Comparison of ENCODE assay signal across 32 mouse cellular contexts in the genomic region with DNA sequence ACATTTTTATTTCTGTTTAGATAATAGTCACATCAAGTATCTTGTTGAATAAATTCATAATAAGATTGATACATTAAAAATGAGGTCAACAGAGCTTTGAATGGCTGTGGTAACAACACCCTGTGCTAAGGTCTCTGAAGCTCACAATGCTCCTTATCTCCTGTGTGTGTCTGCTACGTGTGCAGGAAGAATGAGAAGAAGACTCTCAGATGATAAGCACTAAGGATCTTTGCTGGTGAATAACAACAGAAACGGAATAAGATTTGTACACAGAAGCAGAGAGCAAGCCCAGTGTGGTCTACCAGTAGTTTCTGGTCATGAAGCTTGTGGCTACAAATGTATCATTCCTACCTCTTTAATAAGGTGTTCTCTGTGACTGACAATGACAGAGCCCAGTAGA. TPM values are rescaled to one million over a fixed set of nuclear protein-coding genes. Genes with fewer than 3 reads are reported as not detected.
DNase-seq lines count a peak whose midpoint lies in the region; ATAC-seq and TF ChIP-seq lines count a peak whose summit lies in the region.
"Had no signal": no experiment of that assay in that cellular context is flagged by ENCODE, and none has a peak within 500 bp of the region (broad histone marks: within the 10 kb centered on the region; RNA-seq: fewer than 3 reads in every experiment).

No protein-coding gene starts in this region.

- H3K27me3 ChIP-seq in liver, embryonic 12.5 days (replicated peaks), result no peaks in the 10 kb centered on the region
- H3K27me3 ChIP-seq in liver, postnatal 0 days (ENCODE audit: insufficient read depth, low read length), result no peaks in the 10 kb centered on the region
- no peaks in the 10 kb centered on the region for H3K27me3 ChIP-seq in MEL (ENCODE audit: control insufficient read depth in 1 of 2, insufficient read depth in 2 of 2, low read length in 2 of 2)
- no peaks in the 10 kb centered on the region for H3K27me3 ChIP-seq in liver, embryonic 14.5 days (ENCODE audit: control insufficient read depth, insufficient read depth, low read length)
- H3K27me3 ChIP-seq in heart, embryonic 12.5 days (replicated peaks), result no peaks in the 10 kb centered on the region
- H3K27me3 ChIP-seq: forebrain, embryonic 15.5 days; heart, embryonic 13.5 days had no signal

- H3K36me3 ChIP-seq in liver, embryonic 12.5 days, result no peaks in the 10 kb centered on the region
- H3K36me3 ChIP-seq in liver, postnatal 0 days (replicated peaks; ENCODE audit: insufficient read depth, low read length), result no peaks in the 10 kb centered on the region; the same call in 1 of the 2 replicates
- peaks cover 0 to 14% of the 10 kb centered on the region in 2 experiments; a peak in 2 of 4 replicates for H3K36me3 ChIP-seq in MEL (ENCODE audit: control insufficient read depth in 1 of 2, insufficient read depth in 2 of 2, low read length in 2 of 2)
- no peaks in the 10 kb centered on the region for H3K36me3 ChIP-seq in liver, embryonic 14.5 days (replicated peaks; ENCODE audit: control insufficient read depth, insufficient read depth, low read depth)
- H3K36me3 ChIP-seq in heart, embryonic 12.5 days, result peaks cover 7% of the 10 kb centered on the region
- H3K36me3 ChIP-seq: forebrain, embryonic 15.5 days had no signal

- H3K4me1 ChIP-seq in liver, embryonic 12.5 days, result peaks cover 24% of the 10 kb centered on the region; the same call in 1 of the 2 replicates
- no peaks in the 10 kb centered on the region for H3K4me1 ChIP-seq in liver, postnatal 0 days (ENCODE audit: insufficient read depth)
- H3K4me1 ChIP-seq in MEL (ENCODE audit: control insufficient read depth in 1 of 2, insufficient read depth in 2 of 2, low read length in 2 of 2), result peaks cover 3 to 5% of the 10 kb centered on the region in 2 experiments
- peaks cover 0 to 3% of the 10 kb centered on the region in 2 experiments; a peak in 1 of 4 replicates for H3K4me1 ChIP-seq in liver, embryonic 14.5 days (replicated peaks; ENCODE audit: control insufficient read depth in 2 of 2, insufficient read depth in 2 of 2, low read length in 1 of 2)
- H3K4me1 ChIP-seq in heart, embryonic 12.5 days (replicated peaks), result no peaks in the 10 kb centered on the region
- H3K4me1 ChIP-seq: forebrain, embryonic 15.5 days; heart, embryonic 13.5 days had no signal

- no peaks in the 10 kb centered on the region for H3K9me3 ChIP-seq in liver, embryonic 12.5 days (replicated peaks)
- no peaks in the 10 kb centered on the region for H3K9me3 ChIP-seq in liver, postnatal 0 days (ENCODE audit: low read length)
- no peaks in the 10 kb centered on the region for H3K9me3 ChIP-seq in MEL (replicated peaks; ENCODE audit: insufficient read depth, low read length)
- H3K9me3 ChIP-seq in liver, embryonic 14.5 days (ENCODE audit: control insufficient read depth, low read length), result no peaks in the 10 kb centered on the region
- H3K9me3 ChIP-seq in heart, embryonic 12.5 days (replicated peaks), result no peaks in the 10 kb centered on the region
- H3K9me3 ChIP-seq: forebrain, embryonic 15.5 days; heart, embryonic 13.5 days had no signal

- H3K79me2 ChIP-seq in MEL (ENCODE audit: control insufficient read depth, insufficient read depth, low read length, poor library complexity), result no peaks in the 10 kb centered on the region

- TF ChIP-seq EP300 in liver, postnatal 0 days (IDR thresholded peaks at IDR 0.05; ENCODE audit: low read depth), result no peak
- peak; percentile 79 to 85 for TF ChIP-seq EP300 in MEL (IDR thresholded peaks at IDR 0.05; ENCODE audit: low read depth in 1 of 2, low read length in 2 of 2)
- TF ChIP-seq EP300 in liver, embryonic 14.5 days (IDR thresholded peaks at IDR 0.05; ENCODE audit: low read depth), result 0 out of 2 replicates have a peak, but pooled peaks have one; percentile 28

- TF ChIP-seq POLR2A in MEL (IDR thresholded peaks at IDR 0.05; ENCODE audit: control insufficient read depth in 1 of 2, insufficient read depth in 1 of 2, low read depth in 1 of 2, low read length in 2 of 2, poor library complexity in 1 of 2), result no peak

- DNase-seq in liver, postnatal 0 days, result no peak
- DNase-seq in MEL (ENCODE audit: low read depth, low spot score), result peak; percentile 72
- DNase-seq in liver, embryonic 14.5 days (ENCODE audit: low read depth in 3 of 3, low spot score in 3 of 3), result no peak
- DNase-seq in cerebellum, postnatal 14 days, result no peak
- no peak for DNase-seq in embryo, embryonic 10 days (ENCODE audit: low spot score)
- DNase-seq: adrenal gland, adult 2 months; adrenal gland, postnatal 14 days; cerebellum, adult 11 months; cerebellum, adult 2 months; cerebellum, adult 9-11 months; cerebellum, postnatal 36 days; gastrocnemius, postnatal 25 days; heart, adult 18-20 months; heart, postnatal 14 days; heart, postnatal 4 days had no signal

- WGBS in liver, embryonic 12.5 days (ENCODE audit: insufficient replicate concordance), result 7% methylated on average over 2 of the region's 2 CpGs
- WGBS in liver, postnatal 0 days (ENCODE audit: insufficient replicate concordance), result 47% methylated on average over 2 of the region's 2 CpGs
- WGBS in liver, embryonic 14.5 days (ENCODE audit: insufficient replicate concordance), result 9% methylated on average over 2 of the region's 2 CpGs
- 27% methylated on average over 2 of the region's 2 CpGs for WGBS in heart, embryonic 12.5 days

- no peak overlapping the region for H3K4me2 ChIP-seq in liver, embryonic 12.5 days
- H3K4me2 ChIP-seq in liver, postnatal 0 days (ENCODE audit: low read depth, low read length), result no peak overlapping the region
- H3K4me2 ChIP-seq in liver, embryonic 14.5 days (ENCODE audit: low read depth), result no peak overlapping the region
- no peak overlapping the region for H3K4me2 ChIP-seq in heart, embryonic 12.5 days
- H3K4me2 ChIP-seq: forebrain, embryonic 15.5 days; heart, embryonic 13.5 days; hindbrain, embryonic 14.5 days had no signal

- no peak overlapping the region for H3K4me3 ChIP-seq in liver, embryonic 12.5 days
- no peak overlapping the region for H3K4me3 ChIP-seq in liver, postnatal 0 days (ENCODE audit: low read depth, low read length)
- H3K4me3 ChIP-seq in MEL (ENCODE audit: control insufficient read depth in 1 of 2, insufficient read depth in 1 of 2, low read depth in 2 of 2, low read length in 2 of 2), result no peak overlapping the region
- no peak overlapping the region for H3K4me3 ChIP-seq in liver, embryonic 14.5 days (ENCODE audit: insufficient read depth in 1 of 2, low read depth in 2 of 2, low read length in 2 of 2)
- H3K4me3 ChIP-seq in heart, embryonic 12.5 days, result no peak overlapping the region
- H3K4me3 ChIP-seq: forebrain, embryonic 15.5 days; heart, embryonic 13.5 days had no signal

- H3K9ac ChIP-seq in liver, embryonic 12.5 days, result no peak overlapping the region
- H3K9ac ChIP-seq in liver, postnatal 0 days (replicated peaks), result no peak overlapping the region
- no peak overlapping the region for H3K9ac ChIP-seq in MEL (ENCODE audit: control insufficient read depth, low read depth, low read length, poor library complexity, severe bottlenecking)
- H3K9ac ChIP-seq in liver, embryonic 14.5 days (replicated peaks), result no peak overlapping the region
- H3K9ac ChIP-seq in heart, embryonic 12.5 days, result no peak overlapping the region
- H3K9ac ChIP-seq: forebrain, embryonic 15.5 days; heart, embryonic 13.5 days; hindbrain, embryonic 14.5 days had no signal

- H3K27ac ChIP-seq in liver, embryonic 12.5 days, result no peak overlapping the region
- H3K27ac ChIP-seq in liver, postnatal 0 days (ENCODE audit: low read depth), result no peak overlapping the region
- no peak overlapping the region for H3K27ac ChIP-seq in MEL (ENCODE audit: control insufficient read depth, low read depth, low read length)
- H3K27ac ChIP-seq in liver, embryonic 14.5 days, result no peak overlapping the region
- H3K27ac ChIP-seq in heart, embryonic 12.5 days (ENCODE audit: poor library complexity, severe bottlenecking), result no peak overlapping the region
- H3K27ac ChIP-seq: forebrain, embryonic 15.5 days; heart, embryonic 13.5 days; hindbrain, embryonic 14.5 days; hindbrain, postnatal 0 days had no signal

- TF ChIP-seq CTCF in liver, postnatal 0 days (IDR thresholded peaks at IDR 0.05; ENCODE audit: low read depth), result no peak
- TF ChIP-seq CTCF in MEL (IDR thresholded peaks at IDR 0.05 in 2 of 3, conservative IDR thresholded peaks at IDR 0.05 in 1 of 3; ENCODE audit: control insufficient read depth in 1 of 3, insufficient read depth in 1 of 3, low read depth in 2 of 3, low read length in 3 of 3, poor library complexity in 1 of 3, severe bottlenecking in 1 of 3), result no peak
- TF ChIP-seq CTCF in liver, embryonic 14.5 days (IDR thresholded peaks at IDR 0.05; ENCODE audit: low read depth), result no peak

- peak; percentile 70 for ATAC-seq in liver, embryonic 12.5 days
- ATAC-seq in liver, postnatal 0 days, result no peak
- peak; percentile 28; the same call in 1 of the 2 replicates for ATAC-seq in liver, embryonic 14.5 days (ENCODE audit: insufficient read depth)
- ATAC-seq in megakaryocyte progenitor cell, adult 5-6 weeks (replicated peaks; ENCODE audit: poor library complexity), result peak; percentile 46; the same call in 1 of the 2 replicates
- ATAC-seq in heart, embryonic 12.5 days (ENCODE audit: insufficient number of reproducible peaks, low FRiP score), result no peak
- ATAC-seq: CD4-positive, CD25-positive, alpha-beta regulatory T cell, adult 4 months; forebrain, embryonic 15.5 days; hindbrain, postnatal 0 days; inflammation-experienced regulatory T-cells, adult 6 months had no signal

- TF ChIP-seq RAD21 in MEL (IDR thresholded peaks at IDR 0.05; ENCODE audit: low read depth, low read length), result no peak

RNA-seq across cellular contexts. Expression of a gene that starts 11.6 kb away (rescaled TPM):
- 0.10 TPM in 1 of 2 replicates, not detected in the other for polyA plus RNA-seq in liver, embryonic 12.5 days (2016; fragmentation: Nextera tagmentation; extraction: Ambion mirVana)
- 0.05 TPM in 1 of 2 replicates, not detected in the other for polyA plus RNA-seq in liver, postnatal 0 days (2015; fragmentation: Nextera tagmentation; extraction: Ambion mirVana)
- not detected in 2 replicates for total RNA-seq in MEL (2012; rRNA removed)
- polyA plus RNA-seq in MEL (2012; ENCODE audit: insufficient read depth in 1 of 2, insufficient read length in 2 of 2, low read depth in 1 of 2, low replicate concordance in 2 of 2, missing spikeins in 1 of 2), result not detected
- polyA plus RNA-seq in liver, embryonic 14.5 days (2012; rRNA removed), result not detected in 2 replicates
- not detected in 2 replicates for polyA plus RNA-seq in liver, embryonic 14.5 days (2014; fragmentation: Nextera tagmentation; extraction: Ambion mirVana)
- total RNA-seq in megakaryocyte progenitor cell, adult 5-6 weeks (2015), result not detected in 2 replicates
- not detected in 2 replicates for total RNA-seq in megakaryocyte progenitor cell, adult 5-6 weeks (2017)
- 0.10 TPM in 1 of 2 replicates, not detected in the other for polyA plus RNA-seq in heart, embryonic 12.5 days (2016; fragmentation: Nextera tagmentation; extraction: Ambion mirVana)
- total RNA-seq: gastrocnemius, adult 8-10 months; gastrocnemius, postnatal 25 days; heart, adult 18-20 months; heart, postnatal 14 days; heart, postnatal 4 days had no signal
- polyA plus RNA-seq: C2C12; gonadal fat pad, adult 2 months had no signal

RNA-seq across cellular contexts. Expression of a gene that starts 45.8 kb away (rescaled TPM):
- polyA plus RNA-seq in liver, embryonic 12.5 days (2016; fragmentation: Nextera tagmentation; extraction: Ambion mirVana), result not detected in 2 replicates
- polyA plus RNA-seq in liver, postnatal 0 days (2015; fragmentation: Nextera tagmentation; extraction: Ambion mirVana), result not detected in 2 replicates
- total RNA-seq in MEL (2012; rRNA removed), result not detected in 2 replicates
- under 1 TPM in 1 of 2 experiments, not detected in 1; 0.26 TPM for polyA plus RNA-seq in MEL (2012; ENCODE audit: insufficient read depth in 1 of 2, insufficient read length in 2 of 2, low read depth in 1 of 2, low replicate concordance in 2 of 2, missing spikeins in 1 of 2)
- not detected in 2 replicates for polyA plus RNA-seq in liver, embryonic 14.5 days (2012; rRNA removed)
- not detected in 2 replicates for polyA plus RNA-seq in liver, embryonic 14.5 days (2014; fragmentation: Nextera tagmentation; extraction: Ambion mirVana)
- not detected in 2 replicates for total RNA-seq in megakaryocyte progenitor cell, adult 5-6 weeks (2015)
- total RNA-seq in megakaryocyte progenitor cell, adult 5-6 weeks (2017), result not detected in 2 replicates
- polyA plus RNA-seq in heart, embryonic 12.5 days (2016; fragmentation: Nextera tagmentation; extraction: Ambion mirVana), result not detected in 2 replicates
- total RNA-seq: adrenal gland, postnatal 14 days; adrenal gland, postnatal 4 days; heart, adult 18-20 months; heart, postnatal 14 days; heart, postnatal 4 days had no signal
- polyA plus RNA-seq: adrenal gland, adult 2 months; C2C12; cortical plate, adult 2 months; embryonic facial prominence, embryonic 14.5 days; forebrain, embryonic 11.5 days; forebrain, embryonic 15.5 days; heart, embryonic 13.5 days; hindbrain, embryonic 11.5 days; hindbrain, embryonic 14.5 days had no signal

Comparison
In these comparisons a context has a peak if more than half of its experiments do, and no peak if none do; other contexts are left out.
1. ATAC-seq: peak in liver, embryonic 12.5 days (single experiment), liver, embryonic 14.5 days (single experiment) and megakaryocyte progenitor cell, adult 5-6 weeks (single experiment); none in liver, postnatal 0 days (single experiment) and heart, embryonic 12.5 days (single experiment).